Mouse (Mus musculus): ENCODE data around the gene G430095P16Rik. TPM values are rescaled to one million over a fixed set of nuclear protein-coding genes. Genes with fewer than 3 reads are reported as not detected.

G430095P16Rik gene
- polyA plus RNA-seq, 1 experiment from 2014 or later: 6.2 TPM

DNA sequence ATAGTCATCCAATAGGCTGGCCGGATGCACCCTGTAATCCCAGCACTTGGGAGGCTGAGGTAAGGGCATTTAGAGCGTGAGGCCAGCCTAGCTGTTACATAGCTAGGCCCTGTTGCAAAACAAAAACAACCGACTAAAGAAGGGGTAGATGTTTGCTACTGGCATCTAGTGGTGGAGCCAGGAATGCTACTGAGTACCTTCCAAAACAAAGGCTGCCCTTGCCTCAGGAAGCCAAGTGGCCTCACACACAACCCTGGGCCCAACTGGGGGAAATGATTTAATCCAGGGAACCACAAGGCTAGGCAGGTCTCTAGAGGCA lies 3.1 kb downstream of the G430095P16Rik start:
- H3K9ac ChIP-seq: peak overlapping the region; percentile 58
- H3K9me3 ChIP-seq: no peaks in the 10 kb centered on the region
- H3K27me3 ChIP-seq: no peaks in the 10 kb centered on the region; the same call in 1 of the 2 replicates
- WGBS: 18% methylated on average over 3 of the region's 3 CpGs
- H3K4me2 ChIP-seq: 0 out of 2 replicates have a peak overlapping the region, but pooled peaks have one; percentile 14
- peaks cover 64% of the 10 kb centered on the region for H3K36me3 ChIP-seq
- H3K4me1 ChIP-seq: peaks cover 77% of the 10 kb centered on the region
- H3K27ac ChIP-seq: peak overlapping the region; percentile 99
- no peak for ATAC-seq (ENCODE audit: insufficient number of reproducible peaks, insufficient read depth, low FRiP score, low TSS enrichment, low read depth)
- no peak overlapping the region for H3K4me3 ChIP-seq

DNA sequence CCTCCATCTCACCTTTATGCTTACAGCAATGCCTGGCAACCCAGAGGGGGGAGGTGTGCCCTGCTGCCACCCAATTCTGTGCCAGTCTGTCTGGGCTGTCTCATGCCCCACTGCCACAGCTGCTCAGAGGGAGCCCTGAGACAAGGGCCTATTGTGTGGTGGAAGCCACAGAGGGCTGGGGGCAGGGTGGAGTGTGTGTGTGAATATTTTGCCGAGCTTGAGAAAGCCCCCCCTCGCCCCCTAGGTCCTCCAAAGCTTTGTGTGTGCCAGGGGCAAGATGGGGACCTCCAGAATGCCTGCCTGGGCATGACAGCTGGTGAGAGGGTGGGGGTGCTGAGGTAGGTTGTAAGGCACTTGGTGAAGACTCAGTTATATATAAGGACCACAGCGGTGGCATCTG lies 5.7 kb downstream of the G430095P16Rik start:
- whole genome bisulfite sequencing: 55% methylated on average over 3 of the region's 3 CpGs
- Histone ChIP-seq H3K4me2 (no peak overlapping the region), H3K9me3 (no peaks in the 10 kb centered on the region), H3K36me3 (peaks cover 52% of the 10 kb centered on the region), H3K27me3 (no peaks in the 10 kb centered on the region; the same call in 1 of the 2 replicates), H3K9ac (0 out of 2 replicates have a peak overlapping the region, but pooled peaks have one; percentile 27), H3K27ac (peak overlapping the region; percentile 39; the same call in 1 of the 2 replicates), H3K4me1 (peaks cover 77% of the 10 kb centered on the region), H3K4me3 (no peak overlapping the region)
- no peak for ATAC-seq (ENCODE audit: insufficient number of reproducible peaks, insufficient read depth, low FRiP score, low TSS enrichment, low read depth)

DNA sequence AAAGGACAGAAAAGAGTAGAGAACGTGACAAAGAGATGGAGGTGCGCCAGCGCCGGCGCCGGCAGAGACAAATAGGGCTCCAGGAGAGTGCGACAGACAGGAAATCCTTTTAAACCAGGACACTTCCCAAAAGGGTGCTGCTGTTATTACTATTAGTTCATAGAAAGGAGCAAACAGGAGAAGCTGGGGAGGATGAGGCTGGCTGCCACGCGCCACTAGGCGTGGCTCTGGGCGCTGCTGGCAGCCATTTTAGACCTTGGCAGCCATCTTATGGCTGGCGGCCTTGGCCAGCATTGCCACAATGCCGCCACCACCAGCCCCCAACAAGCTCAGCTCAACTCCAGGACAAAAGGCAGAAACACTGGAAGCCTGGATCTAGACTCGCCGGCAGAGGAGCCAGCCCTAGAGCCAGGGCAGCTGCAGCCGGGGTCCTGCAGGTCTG lies 7.1 kb downstream of the G430095P16Rik start:
- H3K4me3 ChIP-seq: no peak overlapping the region
- no peaks in the 10 kb centered on the region; the same call in 1 of the 2 replicates for H3K27me3 ChIP-seq
- H3K9ac ChIP-seq: 0 out of 2 replicates have a peak overlapping the region, but pooled peaks have one; percentile 6
- H3K9me3 ChIP-seq: no peaks in the 10 kb centered on the region
- H3K27ac ChIP-seq: no peak overlapping the region
- no peak for ATAC-seq (ENCODE audit: insufficient number of reproducible peaks, insufficient read depth, low FRiP score, low TSS enrichment, low read depth)
- WGBS: 95% methylated on average over 16 of the region's 16 CpGs
- H3K4me1 ChIP-seq: peaks cover 70% of the 10 kb centered on the region
- no peak overlapping the region for H3K4me2 ChIP-seq
- peaks cover 37% of the 10 kb centered on the region for H3K36me3 ChIP-seq

DNA sequence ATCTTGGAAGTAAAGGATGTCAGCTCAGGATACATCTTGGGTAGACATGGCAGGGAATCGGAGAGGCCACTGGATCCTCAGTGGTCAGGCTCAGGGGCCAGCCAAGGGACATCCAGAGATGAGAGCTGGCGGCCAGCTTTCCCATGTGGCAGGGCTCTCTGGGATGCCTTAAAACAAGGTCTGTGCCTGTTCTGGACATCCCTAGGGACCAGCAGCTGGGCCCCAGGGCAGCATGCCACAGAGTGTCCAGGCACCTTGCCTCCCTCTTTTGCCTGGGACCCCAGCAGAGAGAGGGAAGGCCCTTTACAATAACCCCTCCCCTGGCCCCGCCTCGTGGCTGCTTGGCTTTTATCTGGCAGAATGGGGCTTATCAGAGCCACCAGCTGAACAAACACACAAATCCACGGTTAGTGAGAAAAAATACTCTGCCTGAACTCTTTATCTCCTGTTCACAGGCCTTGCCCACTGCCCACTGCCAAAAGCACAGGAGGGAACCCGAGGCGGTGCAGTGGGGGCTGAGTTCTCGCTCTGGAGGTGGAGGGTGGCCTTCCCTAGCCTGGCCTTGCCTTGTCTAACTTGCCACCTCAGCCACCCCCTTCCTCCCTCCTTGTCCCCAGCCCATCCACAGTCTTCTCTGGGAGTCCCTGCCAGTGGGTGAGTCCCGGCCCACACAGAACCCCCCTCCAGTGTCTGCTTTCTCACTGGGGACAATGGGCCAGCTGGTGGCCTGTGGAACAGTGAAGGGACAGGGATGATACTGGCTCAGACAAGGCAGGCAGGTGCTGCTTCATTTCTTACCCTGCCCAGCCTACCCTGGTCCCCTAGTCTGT lies 7.9 kb downstream of the G430095P16Rik start:
- H3K36me3 ChIP-seq: peaks cover 29% of the 10 kb centered on the region
- H3K4me2 ChIP-seq: 0 out of 2 replicates have a peak overlapping the region, but pooled peaks have one; percentile 9
- no peak for ATAC-seq (ENCODE audit: insufficient number of reproducible peaks, insufficient read depth, low FRiP score, low TSS enrichment, low read depth)
- WGBS: 57% methylated on average over 9 of the region's 9 CpGs
- peaks cover 70% of the 10 kb centered on the region for H3K4me1 ChIP-seq
- H3K4me3 ChIP-seq: no peak overlapping the region
- peaks cover 2% of the 10 kb centered on the region; the same call in 1 of the 2 replicates for H3K27me3 ChIP-seq
- H3K9ac ChIP-seq: peak overlapping the region; percentile 46
- peak overlapping the region; percentile 58 for H3K27ac ChIP-seq
- no peaks in the 10 kb centered on the region for H3K9me3 ChIP-seq

DNA sequence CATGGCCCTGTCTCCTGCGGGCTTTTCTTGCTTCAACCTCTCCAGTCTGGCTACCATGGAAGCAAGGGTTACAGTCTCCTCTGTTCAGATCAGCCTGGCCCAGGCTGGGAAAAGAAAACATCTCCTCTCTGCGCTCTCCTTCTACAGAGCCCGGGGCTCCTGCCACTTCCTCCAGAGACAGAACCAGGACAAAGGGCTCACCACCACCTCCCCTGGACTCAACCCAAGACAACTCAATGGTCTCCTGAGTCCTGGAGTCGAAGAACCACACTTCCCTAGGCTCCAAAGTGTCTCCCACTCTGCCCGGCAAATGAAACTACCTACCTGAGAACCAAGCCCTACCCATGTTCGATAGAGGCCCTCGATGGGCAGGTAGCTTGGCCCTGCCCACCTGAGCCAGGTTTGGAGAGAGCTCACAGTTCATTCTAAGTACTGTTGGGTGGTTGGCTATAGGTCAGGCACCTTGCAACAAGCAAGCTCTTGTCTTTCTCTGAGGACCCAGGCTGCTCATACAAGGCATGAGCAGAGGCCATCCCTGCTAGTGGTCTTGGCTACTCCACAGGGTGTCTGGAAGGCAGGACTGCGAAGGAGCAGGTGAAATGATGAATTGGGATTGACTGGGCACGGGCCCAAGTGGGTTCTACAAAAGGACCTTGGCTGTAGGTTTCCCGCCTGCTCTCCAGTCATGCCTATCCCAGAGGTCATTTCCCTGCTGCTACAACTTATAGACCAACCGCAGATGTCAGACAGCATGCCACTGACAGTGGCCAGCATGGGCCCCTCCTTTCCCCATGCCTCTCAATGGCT lies 8.8 kb downstream of the G430095P16Rik start:
- Histone ChIP-seq H3K9me3 (no peaks in the 10 kb centered on the region), H3K4me2 (no peak overlapping the region), H3K4me1 (peaks cover 69% of the 10 kb centered on the region), H3K9ac (peak overlapping the region; percentile 46; the same call in 1 of the 2 replicates), H3K4me3 (no peak overlapping the region), H3K27ac (peak overlapping the region; percentile 58; the same call in 1 of the 2 replicates), H3K27me3 (peaks cover 10% of the 10 kb centered on the region), H3K36me3 (peaks cover 21% of the 10 kb centered on the region)
- ATAC-seq (ENCODE audit: insufficient number of reproducible peaks, insufficient read depth, low FRiP score, low TSS enrichment, low read depth): no peak
- 72% methylated on average over 11 of the region's 11 CpGs for WGBS

DNA sequence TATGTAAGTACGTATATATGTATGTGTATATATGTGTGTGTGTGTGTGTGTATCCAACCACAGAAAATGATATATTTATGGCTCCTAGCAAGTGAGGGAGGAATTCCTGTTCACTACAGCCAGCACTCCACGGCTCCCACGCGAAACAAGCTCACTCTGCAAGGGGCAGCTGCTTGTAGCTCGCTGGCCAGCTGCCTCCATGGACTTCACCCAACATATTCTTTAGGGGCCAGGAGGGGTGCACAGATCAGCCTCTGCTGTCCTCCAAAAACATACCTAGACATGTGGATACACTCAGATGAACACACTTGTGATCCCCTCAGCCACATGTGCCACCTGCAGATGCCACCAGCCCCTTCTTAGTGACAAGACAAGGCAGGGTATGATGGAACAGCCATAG lies 9.7 kb downstream of the G430095P16Rik start:
- Histone ChIP-seq H3K4me1 (peaks cover 76% of the 10 kb centered on the region), H3K27me3 (peaks cover 14% of the 10 kb centered on the region), H3K9me3 (no peaks in the 10 kb centered on the region), H3K27ac (peak overlapping the region; percentile 22), H3K4me3 (no peak overlapping the region), H3K4me2 (no peak overlapping the region), H3K9ac (0 out of 2 replicates have a peak overlapping the region, but pooled peaks have one; percentile 46), H3K36me3 (peaks cover 11% of the 10 kb centered on the region; the same call in 1 of the 2 replicates)
- no peak for ATAC-seq (ENCODE audit: insufficient number of reproducible peaks, insufficient read depth, low FRiP score, low TSS enrichment, low read depth)
- 64% methylated on average over 5 of the region's 5 CpGs for WGBS

DNA sequence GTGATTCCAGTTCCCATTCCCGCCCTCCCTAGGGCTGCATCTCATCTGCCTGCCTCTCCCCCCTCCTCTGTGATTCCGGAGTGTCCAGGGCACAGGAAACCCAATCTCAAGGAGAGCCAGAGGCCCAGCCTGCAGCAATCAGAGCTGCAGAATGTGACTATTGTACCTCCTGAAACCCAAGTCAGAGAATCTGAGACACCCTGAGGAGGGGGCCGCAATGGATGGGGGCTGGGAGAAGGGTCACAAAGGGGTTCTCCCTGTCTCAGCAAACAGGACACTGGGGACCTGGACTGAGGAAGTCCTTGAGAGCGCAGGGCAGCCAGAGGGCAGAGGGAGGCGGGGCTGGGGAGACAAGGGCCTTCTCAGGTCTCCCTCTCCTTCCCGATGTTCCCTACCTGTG lies 10.2 kb downstream of the G430095P16Rik start:
- no peak overlapping the region for H3K4me2 ChIP-seq
- WGBS: 19% methylated on average over 6 of the region's 6 CpGs
- H3K27ac ChIP-seq: peak overlapping the region; percentile 22
- peaks cover 7% of the 10 kb centered on the region; the same call in 1 of the 2 replicates for H3K36me3 ChIP-seq
- peaks cover 14% of the 10 kb centered on the region for H3K27me3 ChIP-seq
- H3K4me3 ChIP-seq: no peak overlapping the region
- peaks cover 81% of the 10 kb centered on the region for H3K4me1 ChIP-seq
- H3K9me3 ChIP-seq: no peaks in the 10 kb centered on the region
- H3K9ac ChIP-seq: peak overlapping the region; percentile 46; the same call in 1 of the 2 replicates
- no peak for ATAC-seq (ENCODE audit: insufficient number of reproducible peaks, insufficient read depth, low FRiP score, low TSS enrichment, low read depth)

DNA sequence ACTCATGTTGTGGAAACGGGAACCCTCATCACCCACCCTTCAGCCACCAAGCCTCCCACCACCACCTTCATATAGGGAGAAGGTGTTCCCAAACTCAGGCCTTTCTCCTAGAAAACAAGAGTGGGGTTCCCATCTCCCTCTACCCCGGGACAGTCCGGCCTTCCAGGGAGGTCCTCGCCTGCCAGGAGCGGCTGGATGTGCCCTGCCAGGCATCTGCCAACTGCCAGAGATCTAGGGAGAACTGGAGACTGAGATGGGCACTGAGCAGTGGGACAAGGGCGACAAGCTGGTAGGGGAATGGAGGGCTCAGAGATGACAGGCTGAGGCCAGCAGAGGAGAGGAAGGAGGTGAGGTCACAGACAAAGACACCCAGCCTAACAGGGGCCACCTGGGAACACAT lies 11.2 kb downstream of the G430095P16Rik start:
- no peak for ATAC-seq (ENCODE audit: insufficient number of reproducible peaks, insufficient read depth, low FRiP score, low TSS enrichment, low read depth)

DNA sequence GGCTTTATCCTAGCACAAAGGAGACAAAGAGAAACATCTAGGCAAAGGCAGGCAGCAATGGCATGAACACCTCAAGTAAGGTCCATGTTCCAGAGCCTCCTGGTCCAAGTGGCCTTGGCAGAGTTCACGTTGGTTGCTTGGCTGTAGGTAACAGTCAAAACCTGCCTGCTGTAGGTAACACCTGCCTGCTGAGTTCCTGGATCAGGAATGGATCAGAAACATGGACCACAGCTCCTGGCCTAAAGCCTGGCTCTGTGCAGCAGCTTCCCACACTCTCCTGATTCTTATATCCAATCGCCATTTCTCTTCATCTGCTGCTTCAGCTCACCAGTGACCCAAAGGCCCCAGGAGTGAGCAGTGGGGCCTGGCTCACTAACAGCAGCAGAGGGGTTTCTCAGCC lies 11.9 kb downstream of the G430095P16Rik start:
- peaks cover 89% of the 10 kb centered on the region for H3K4me1 ChIP-seq

More for the DNA sequence above, 11.2 kb downstream of the G430095P16Rik start:
- H3K4me2 ChIP-seq: no peak overlapping the region
- H3K36me3 ChIP-seq: peaks cover 7% of the 10 kb centered on the region; the same call in 1 of the 2 replicates
- no peaks in the 10 kb centered on the region for H3K9me3 ChIP-seq
- H3K4me1 ChIP-seq: peaks cover 81% of the 10 kb centered on the region
- H3K4me3 ChIP-seq: no peak overlapping the region
- peaks cover 20% of the 10 kb centered on the region for H3K27me3 ChIP-seq
- 92% methylated on average over 6 of the region's 6 CpGs for WGBS
- no peak overlapping the region for H3K27ac ChIP-seq
- no peak overlapping the region for H3K9ac ChIP-seq

DNA sequence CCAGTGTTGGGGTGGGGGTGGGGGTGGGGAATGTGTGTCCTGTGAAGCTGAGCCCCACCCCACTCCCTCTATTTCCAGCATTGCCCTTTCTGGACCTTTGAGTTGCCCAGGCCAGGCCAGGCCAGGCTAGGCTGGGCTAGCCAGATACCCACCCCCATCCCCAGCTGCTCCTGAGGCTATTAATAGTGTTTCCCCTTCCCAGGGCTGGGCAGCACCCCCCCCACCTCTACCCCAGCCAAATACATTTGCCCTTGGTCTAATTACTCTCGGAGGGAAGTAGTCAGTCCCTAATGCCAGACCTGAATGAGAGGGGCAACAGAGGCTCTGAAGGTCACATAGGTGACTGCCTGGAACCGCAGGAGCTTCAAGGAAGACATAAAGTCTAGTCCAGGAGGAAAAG lies 12.8 kb downstream of the G430095P16Rik start:
- 39% methylated on average over 2 of the region's 2 CpGs for WGBS
- H3K36me3 ChIP-seq: 0 out of 2 replicates have a peak, but pooled peaks cover under 1% of the 10 kb centered on the region
- H3K4me3 ChIP-seq: no peak overlapping the region
- no peak overlapping the region for H3K27ac ChIP-seq
- peaks cover 33% of the 10 kb centered on the region for H3K27me3 ChIP-seq
- H3K4me1 ChIP-seq: peaks cover 89% of the 10 kb centered on the region
- no peak overlapping the region for H3K9ac ChIP-seq
- ATAC-seq (ENCODE audit: insufficient number of reproducible peaks, insufficient read depth, low FRiP score, low TSS enrichment, low read depth): no peak
- H3K4me2 ChIP-seq: no peak overlapping the region
- no peaks in the 10 kb centered on the region for H3K9me3 ChIP-seq

More for the DNA sequence above, 11.9 kb downstream of the G430095P16Rik start:
- Histone ChIP-seq H3K36me3 (peaks cover 3% of the 10 kb centered on the region; the same call in 1 of the 2 replicates), H3K27me3 (peaks cover 24% of the 10 kb centered on the region), H3K9ac (no peak overlapping the region), H3K27ac (no peak overlapping the region), H3K4me3 (no peak overlapping the region), H3K9me3 (no peaks in the 10 kb centered on the region), H3K4me2 (no peak overlapping the region)
- 75% methylated on average over 2 of the region's 2 CpGs for WGBS
- no peak for ATAC-seq (ENCODE audit: insufficient number of reproducible peaks, insufficient read depth, low FRiP score, low TSS enrichment, low read depth)

DNA sequence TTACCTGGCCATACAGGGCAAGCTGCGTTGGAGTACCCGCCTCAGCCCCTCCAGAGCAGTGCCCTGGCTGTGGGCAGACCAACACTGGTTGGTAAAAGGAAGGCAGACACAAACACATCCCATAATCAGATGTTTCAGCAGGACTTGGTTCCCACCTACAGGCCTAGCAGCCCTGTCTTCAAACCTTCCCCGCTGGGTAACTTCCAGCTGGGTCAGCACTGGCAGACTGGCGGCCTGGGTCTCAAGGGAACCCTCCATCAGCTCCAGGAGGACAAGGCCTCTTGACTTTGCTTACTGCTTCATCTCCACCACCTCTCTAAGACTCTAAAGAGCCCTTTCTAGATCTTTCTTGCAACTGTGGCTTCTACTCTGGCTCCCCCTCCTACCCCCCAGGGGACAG lies 13.7 kb downstream of the G430095P16Rik start:
- Histone ChIP-seq H3K27ac (0 out of 2 replicates have a peak overlapping the region, but pooled peaks have one; percentile 16), H3K27me3 (peaks cover 40% of the 10 kb centered on the region), H3K9ac (no peak overlapping the region), H3K4me1 (peaks cover 89% of the 10 kb centered on the region), H3K4me3 (no peak overlapping the region), H3K36me3 (no peaks in the 10 kb centered on the region), H3K4me2 (no peak overlapping the region), H3K9me3 (no peaks in the 10 kb centered on the region)
- 73% methylated on average over 4 of the region's 4 CpGs for WGBS
- ATAC-seq (ENCODE audit: insufficient number of reproducible peaks, insufficient read depth, low FRiP score, low TSS enrichment, low read depth): no peak

All from embryonic facial prominence, embryonic 13.5 days (tissue).